Mouse (Mus musculus) bone marrow, adult 2 months (tissue): Measurements from ENCODE around the gene Zic3.

ENCODE experiments used
- CTCF ChIP-seq: fragments of 200-500 bp; IDR thresholded peaks from 2 replicates; pipeline ENCODE4 v1.5.1; 2011; ENCODE audit warnings: low read length, control low read depth; ENCODE audit not compliant: control insufficient read depth, insufficient read depth
- POLR2A ChIP-seq: fragments of 200-500 bp; IDR thresholded peaks from 2 replicates; pipeline ENCODE4 v1.6.1; 2011; ENCODE audit warnings: low read depth, mild to moderate bottlenecking, control low read depth, low read length, borderline replicate concordance; ENCODE audit not compliant: control insufficient read depth

GRCm38 (mm10) chrX:58030100-58030834 is 7.8 kb downstream of the Zic3 start:
- no peak for TF ChIP-seq POLR2A
- no peak for TF ChIP-seq CTCF
